ENCODE assay signal across 11 mouse cellular contexts in genomic region chr12:12738631-12739331, GRCm38 (mm10).
DNase-seq lines count a peak whose midpoint lies in the region; ATAC-seq lines count a peak whose summit lies in the region.
"Had no signal": no experiment of that assay in that cellular context is flagged by ENCODE, and none has a peak within 500 bp of the region (broad histone marks: within the 10 kb centered on the region; RNA-seq: fewer than 3 reads in every experiment).

No protein-coding gene starts in this region.

- no peaks in the 10 kb centered on the region for H3K27me3 ChIP-seq in hindbrain, embryonic 12.5 days
- H3K27me3 ChIP-seq in hindbrain, embryonic 13.5 days, result no peaks in the 10 kb centered on the region
- no peaks in the 10 kb centered on the region for H3K27me3 ChIP-seq in neural tube, embryonic 11.5 days (ENCODE audit: control insufficient read depth, insufficient read depth, low read length)
- H3K27me3 ChIP-seq in neural tube, embryonic 15.5 days (replicated peaks), result no peaks in the 10 kb centered on the region
- no peaks in the 10 kb centered on the region for H3K27me3 ChIP-seq in forebrain, embryonic 15.5 days
- H3K27me3 ChIP-seq: heart, embryonic 12.5 days had no signal

- H3K4me2 ChIP-seq in hindbrain, embryonic 12.5 days (replicated peaks), result no peak overlapping the region
- no peak overlapping the region for H3K4me2 ChIP-seq in hindbrain, embryonic 13.5 days
- no peak overlapping the region for H3K4me2 ChIP-seq in neural tube, embryonic 11.5 days (ENCODE audit: low read depth)
- no peak overlapping the region for H3K4me2 ChIP-seq in neural tube, embryonic 15.5 days
- H3K4me2 ChIP-seq in forebrain, embryonic 15.5 days (replicated peaks), result no peak overlapping the region
- H3K4me2 ChIP-seq: heart, embryonic 12.5 days had no signal

- peaks cover 8% of the 10 kb centered on the region for H3K4me1 ChIP-seq in hindbrain, embryonic 12.5 days
- peaks cover 14% of the 10 kb centered on the region for H3K4me1 ChIP-seq in hindbrain, embryonic 13.5 days (replicated peaks)
- H3K4me1 ChIP-seq in neural tube, embryonic 11.5 days (ENCODE audit: control insufficient read depth, insufficient read depth, low read length), result peaks cover 11% of the 10 kb centered on the region; the same call in 1 of the 2 replicates
- peaks cover 6% of the 10 kb centered on the region; the same call in 1 of the 2 replicates for H3K4me1 ChIP-seq in neural tube, embryonic 15.5 days
- H3K4me1 ChIP-seq in forebrain, embryonic 15.5 days, result peaks cover 16% of the 10 kb centered on the region

- no peak overlapping the region for H3K4me3 ChIP-seq in hindbrain, embryonic 12.5 days
- H3K4me3 ChIP-seq in hindbrain, embryonic 13.5 days, result no peak overlapping the region
- H3K4me3 ChIP-seq in neural tube, embryonic 11.5 days (ENCODE audit: low read depth, low read length), result no peak overlapping the region
- H3K4me3 ChIP-seq in neural tube, embryonic 15.5 days (replicated peaks), result no peak overlapping the region
- H3K4me3 ChIP-seq in forebrain, embryonic 15.5 days, result no peak overlapping the region
- H3K4me3 ChIP-seq: heart, embryonic 12.5 days had no signal

- no peak overlapping the region for H3K9ac ChIP-seq in hindbrain, embryonic 12.5 days
- no peak overlapping the region for H3K9ac ChIP-seq in hindbrain, embryonic 13.5 days
- no peak overlapping the region for H3K9ac ChIP-seq in neural tube, embryonic 11.5 days (ENCODE audit: low read length)
- no peak overlapping the region for H3K9ac ChIP-seq in neural tube, embryonic 15.5 days (replicated peaks)
- no peak overlapping the region for H3K9ac ChIP-seq in forebrain, embryonic 15.5 days (replicated peaks)
- H3K9ac ChIP-seq: heart, embryonic 12.5 days had no signal

- no peaks in the 10 kb centered on the region for H3K9me3 ChIP-seq in hindbrain, embryonic 12.5 days (replicated peaks)
- H3K9me3 ChIP-seq in hindbrain, embryonic 13.5 days, result 0 out of 2 replicates have a peak, but pooled peaks cover 2% of the 10 kb centered on the region
- H3K9me3 ChIP-seq in neural tube, embryonic 11.5 days (ENCODE audit: control insufficient read depth, low read length), result no peaks in the 10 kb centered on the region
- H3K9me3 ChIP-seq in neural tube, embryonic 15.5 days (replicated peaks), result no peaks in the 10 kb centered on the region
- H3K9me3 ChIP-seq in forebrain, embryonic 15.5 days, result no peaks in the 10 kb centered on the region

- no peak for DNase-seq in neural tube, embryonic 11.5 days (ENCODE audit: low spot score)
- peak; percentile 86 for DNase-seq in retina, postnatal 1 day
- no peak for DNase-seq in spleen, postnatal 10 days (ENCODE audit: low spot score in 2 of 2)
- DNase-seq in c-Kit-positive CD71-positive TER-119-positive erythroid progenitor cells, embryonic 14.5 days (ENCODE audit: low spot score), result no peak
- DNase-seq: liver; right cerebral cortex, postnatal 14 days had no signal

- no peaks in the 10 kb centered on the region for H3K36me3 ChIP-seq in hindbrain, embryonic 12.5 days
- no peaks in the 10 kb centered on the region for H3K36me3 ChIP-seq in hindbrain, embryonic 13.5 days
- H3K36me3 ChIP-seq in neural tube, embryonic 11.5 days (ENCODE audit: control insufficient read depth, insufficient read depth, low read length), result no peaks in the 10 kb centered on the region
- no peaks in the 10 kb centered on the region for H3K36me3 ChIP-seq in neural tube, embryonic 15.5 days
- no peaks in the 10 kb centered on the region for H3K36me3 ChIP-seq in forebrain, embryonic 15.5 days
- H3K36me3 ChIP-seq: heart, embryonic 12.5 days had no signal

- WGBS in hindbrain, embryonic 12.5 days, result 49% methylated on average over 12 of the region's 12 CpGs
- 41% methylated on average over 12 of the region's 12 CpGs for WGBS in hindbrain, embryonic 13.5 days
- WGBS in neural tube, embryonic 11.5 days, result 45% methylated on average over 12 of the region's 12 CpGs
- 31% methylated on average over 12 of the region's 12 CpGs for WGBS in neural tube, embryonic 15.5 days
- WGBS in forebrain, embryonic 15.5 days, result 9% methylated on average over 12 of the region's 12 CpGs

- H3K27ac ChIP-seq in hindbrain, embryonic 12.5 days, result no peak overlapping the region
- H3K27ac ChIP-seq in hindbrain, embryonic 13.5 days, result no peak overlapping the region
- H3K27ac ChIP-seq in neural tube, embryonic 11.5 days (ENCODE audit: low read depth, low read length), result no peak overlapping the region
- H3K27ac ChIP-seq in neural tube, embryonic 15.5 days (replicated peaks), result no peak overlapping the region
- H3K27ac ChIP-seq in forebrain, embryonic 15.5 days (replicated peaks), result peak overlapping the region; percentile 67

- ATAC-seq in hindbrain, embryonic 12.5 days (ENCODE audit: low FRiP score), result peak; percentile 58; the same call in 1 of the 2 replicates
- ATAC-seq in hindbrain, embryonic 13.5 days (ENCODE audit: low FRiP score), result no peak
- peak; percentile 68; the same call in 1 of the 2 replicates for ATAC-seq in neural tube, embryonic 11.5 days (ENCODE audit: insufficient read depth, low FRiP score, low TSS enrichment)
- no peak for ATAC-seq in neural tube, embryonic 15.5 days (ENCODE audit: low FRiP score)
- peak; percentile 79 for ATAC-seq in forebrain, embryonic 15.5 days (replicated peaks)

Comparison
In these comparisons a context has a peak if more than half of its experiments do, and no peak if none do; other contexts are left out.
1. ATAC-seq: peak in hindbrain, embryonic 12.5 days (single experiment), neural tube, embryonic 11.5 days (single experiment) and forebrain, embryonic 15.5 days (single experiment); none in hindbrain, embryonic 13.5 days (single experiment) and neural tube, embryonic 15.5 days (single experiment).